Mouse (Mus musculus) limb, embryonic 10.5 days (tissue): ENCODE measurements at regions not wholly inside any gene's neighbourhood (a gene's known extent, or its start where the extent isn't known, plus 50 kb on each side); places are given as distances from the start of the nearest gene placed in this dataset.

Experiments
- DNase-seq: peaks from one replicate; pipeline ENCODE4 v3.0.0-alpha.2; 2017; ENCODE audit warnings: low spot score
- H3K27ac ChIP-seq: fragments of 300-500 bp; sonication (generic); 2 replicates; pipeline ENCODE4 v1.5.1; 2016; ENCODE audit warnings: mild to moderate bottlenecking
- H3K27me3 ChIP-seq: fragments of 300-500 bp; sonication (generic); 2 replicates; pipeline ENCODE4 v1.6.1; 2016; ENCODE audit warnings: low read depth, mild to moderate bottlenecking; ENCODE audit not compliant: poor library complexity, severe bottlenecking
- H3K36me3 ChIP-seq: fragments of 300-500 bp; sonication (generic); 2 replicates; pipeline ENCODE4 v1.6.1; 2016; ENCODE audit warnings: mild to moderate bottlenecking, moderate library complexity
- H3K4me1 ChIP-seq: fragments of 300-500 bp; sonication (generic); 2 replicates; pipeline ENCODE4 v1.6.1; 2016
- H3K4me3 ChIP-seq: fragments of 300-500 bp; sonication (generic); 2 replicates; pipeline ENCODE4 v1.5.1; 2016; ENCODE audit warnings: mild to moderate bottlenecking, moderate library complexity
- H3K9me3 ChIP-seq: fragments of 300-500 bp; sonication (generic); replicated peaks from 2 replicates; pipeline ENCODE4 v1.6.1; 2016; ENCODE audit warnings: mild to moderate bottlenecking
- WGBS: fragments of 180-500 bp; shearing (Covaris S2); methylation state at CpG from one replicate; pipeline ENCODE4 v1.1.7; 2016; 5-methylcytosine and 5-hydroxymethylcytosine counted together

DNA sequence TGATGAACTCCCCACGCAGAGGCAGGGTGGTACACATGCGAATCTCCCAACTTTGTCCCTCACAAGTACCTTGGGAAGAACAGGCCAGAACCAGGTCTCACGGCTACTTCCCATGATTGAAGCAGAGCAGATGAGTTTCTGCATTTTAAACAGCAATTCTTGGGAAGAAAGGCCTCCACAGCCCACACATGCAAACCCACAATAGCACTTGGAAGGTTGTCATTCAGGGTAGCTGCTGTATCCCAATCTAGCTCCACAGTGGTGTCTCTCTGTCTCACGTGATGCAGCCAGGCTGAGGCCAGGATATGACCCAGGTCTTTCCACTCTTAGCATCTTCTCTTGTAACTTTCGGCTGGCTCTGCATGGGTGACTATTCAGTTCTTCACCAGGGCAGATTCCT, 78.8 kb upstream of the Ccn6 start:
- no peak for DNase-seq
- H3K27ac ChIP-seq, result no peak overlapping the region
- no peaks in the 10 kb centered on the region for H3K27me3 ChIP-seq
- H3K4me3 ChIP-seq, result no peak overlapping the region
- WGBS, result 94% methylated on average over 5 of the region's 5 CpGs
- peaks cover 22% of the 10 kb centered on the region for H3K4me1 ChIP-seq
- no peaks in the 10 kb centered on the region for H3K9me3 ChIP-seq
- no peaks in the 10 kb centered on the region for H3K36me3 ChIP-seq

DNA sequence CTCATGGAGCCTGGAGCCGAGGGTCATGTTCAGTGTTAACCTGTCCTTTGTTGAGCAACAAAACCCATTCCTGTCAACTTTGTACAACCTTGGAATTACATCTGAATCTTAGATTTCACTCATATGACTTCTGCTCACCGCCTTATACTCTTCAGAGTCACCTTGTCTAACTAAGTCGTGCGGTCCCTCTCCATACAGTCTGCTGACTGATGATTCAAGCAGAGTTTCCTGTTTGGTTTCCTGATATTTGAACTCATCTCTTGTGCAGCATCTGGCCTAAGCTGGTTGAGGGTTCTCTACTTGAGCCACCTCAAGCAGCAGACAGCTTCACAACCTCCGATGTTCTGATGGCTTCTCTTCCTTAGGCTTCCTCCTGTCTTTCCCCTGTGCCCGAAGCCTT, 78.3 kb upstream of the Ccn6 start:
- H3K36me3 ChIP-seq, result no peaks in the 10 kb centered on the region
- no peak overlapping the region for H3K4me3 ChIP-seq
- DNase-seq, result no peak
- H3K4me1 ChIP-seq, result peaks cover 22% of the 10 kb centered on the region
- 92% methylated on average over 6 of the region's 6 CpGs for WGBS
- no peaks in the 10 kb centered on the region for H3K27me3 ChIP-seq
- no peak overlapping the region for H3K27ac ChIP-seq
- H3K9me3 ChIP-seq, result no peaks in the 10 kb centered on the region

DNA sequence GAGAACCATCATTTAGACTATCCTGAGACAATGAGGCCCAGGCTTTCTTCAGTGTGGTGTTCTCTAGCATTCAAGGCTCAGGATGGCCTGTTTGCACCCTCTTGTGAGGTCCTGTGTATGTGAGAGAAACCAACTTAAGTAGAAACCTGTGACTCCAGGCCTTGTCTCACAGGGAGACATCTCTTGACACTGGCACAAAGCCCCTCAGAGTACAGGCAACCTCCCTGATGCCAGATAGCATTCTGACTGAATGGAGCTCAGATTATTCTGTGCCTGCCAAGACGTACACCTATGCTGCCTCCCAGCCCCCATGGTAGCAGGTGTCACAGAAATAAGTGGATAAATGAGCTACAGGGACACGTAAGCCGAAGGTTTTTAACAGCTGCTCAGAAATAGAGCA, 77.9 kb upstream of the Ccn6 start:
- no peak overlapping the region for H3K4me3 ChIP-seq
- peaks cover 22% of the 10 kb centered on the region for H3K4me1 ChIP-seq
- H3K36me3 ChIP-seq, result no peaks in the 10 kb centered on the region
- no peaks in the 10 kb centered on the region for H3K27me3 ChIP-seq
- no peak for DNase-seq
- WGBS, result 92% methylated on average over 3 of the region's 3 CpGs
- H3K27ac ChIP-seq, result no peak overlapping the region
- no peaks in the 10 kb centered on the region for H3K9me3 ChIP-seq

GRCm38 (mm10) chr10:39240966-39241365, 77.4 kb upstream of the Ccn6 start:
- no peak for DNase-seq
- Histone ChIP-seq H3K4me3 (no peak overlapping the region), H3K9me3 (no peaks in the 10 kb centered on the region), H3K36me3 (no peaks in the 10 kb centered on the region), H3K27ac (no peak overlapping the region), H3K4me1 (peaks cover 22% of the 10 kb centered on the region), H3K27me3 (no peaks in the 10 kb centered on the region)
- 96% methylated on average over 7 of the region's 7 CpGs for WGBS

- H3K4me1 ChIP-seq, result peaks cover 22% of the 10 kb centered on the region
- no peaks in the 10 kb centered on the region for H3K9me3 ChIP-seq
- H3K27me3 ChIP-seq, result no peaks in the 10 kb centered on the region
- WGBS, result 53% methylated on average over 11 of the region's 11 CpGs
- no peaks in the 10 kb centered on the region for H3K36me3 ChIP-seq
- peak overlapping the region; percentile 77 for H3K27ac ChIP-seq
- no peak overlapping the region for H3K4me3 ChIP-seq
- no peak for DNase-seq
Measured at GRCm38 (mm10) chr10:39240178-39240791, 76.7 kb upstream of the Ccn6 start.

GRCm38 (mm10) chr10:39239498-39240177, 76.0 kb upstream of the Ccn6 start:
- Histone ChIP-seq H3K27ac (peak overlapping the region; percentile 77), H3K9me3 (no peaks in the 10 kb centered on the region), H3K4me3 (no peak overlapping the region), H3K36me3 (no peaks in the 10 kb centered on the region), H3K27me3 (no peaks in the 10 kb centered on the region), H3K4me1 (peaks cover 16% of the 10 kb centered on the region)
- DNase-seq, result peak; percentile 86
- 22% methylated on average over 17 of the region's 17 CpGs for WGBS

- Histone ChIP-seq H3K4me1 (peaks cover 11% of the 10 kb centered on the region), H3K9me3 (no peaks in the 10 kb centered on the region), H3K4me3 (no peak overlapping the region), H3K36me3 (no peaks in the 10 kb centered on the region), H3K27ac (0 out of 2 replicates have a peak overlapping the region, but pooled peaks have one; percentile 5), H3K27me3 (no peaks in the 10 kb centered on the region)
- no peak for DNase-seq
- 89% methylated on average over 10 of the region's 10 CpGs for WGBS
Measured at GRCm38 (mm10) chr10:39238596-39238995, 75.0 kb upstream of the Ccn6 start.

GRCm38 (mm10) chr10:39237549-39237948, 74.0 kb upstream of the Ccn6 start:
- H3K36me3 ChIP-seq, result no peaks in the 10 kb centered on the region
- no peak overlapping the region for H3K4me3 ChIP-seq
- H3K27me3 ChIP-seq, result no peaks in the 10 kb centered on the region; the same call in 1 of the 2 replicates
- DNase-seq, result no peak
- H3K9me3 ChIP-seq, result no peaks in the 10 kb centered on the region
- 93% methylated on average over 4 of the region's 4 CpGs for whole genome bisulfite sequencing
- H3K4me1 ChIP-seq, result peaks cover 11% of the 10 kb centered on the region
- no peak overlapping the region for H3K27ac ChIP-seq

GRCm38 (mm10) chr10:39233926-39234450, 70.4 kb upstream of the Ccn6 start:
- Histone ChIP-seq H3K27ac (no peak overlapping the region), H3K4me1 (no peaks in the 10 kb centered on the region), H3K9me3 (no peaks in the 10 kb centered on the region), H3K4me3 (no peak overlapping the region), H3K36me3 (no peaks in the 10 kb centered on the region), H3K27me3 (no peaks in the 10 kb centered on the region; the same call in 1 of the 2 replicates)
- DNase-seq, result no peak
- WGBS, result 86% methylated on average over 8 of the region's 8 CpGs

DNA sequence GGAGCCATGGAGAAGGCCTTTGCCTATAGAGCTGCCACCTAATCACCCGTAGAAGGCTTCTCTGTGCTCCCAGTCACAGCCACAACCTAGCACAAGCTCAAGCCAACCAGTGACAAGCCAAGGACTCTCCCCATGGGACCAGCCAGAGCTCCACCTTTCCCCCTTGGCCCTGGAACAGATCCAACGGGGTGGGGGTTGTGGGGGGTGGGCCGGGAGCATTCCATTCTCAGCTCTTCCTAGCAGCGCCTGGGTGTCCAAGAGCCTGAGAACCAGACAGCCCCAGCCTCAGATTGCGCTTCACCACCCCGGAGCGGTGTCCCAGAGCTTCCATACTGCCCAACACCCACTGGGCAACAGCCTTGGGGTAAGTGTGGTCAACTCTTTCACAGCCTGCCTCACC, 69.6 kb upstream of the Ccn6 start:
- H3K27me3 ChIP-seq, result no peaks in the 10 kb centered on the region; the same call in 1 of the 2 replicates
- no peaks in the 10 kb centered on the region for H3K9me3 ChIP-seq
- H3K36me3 ChIP-seq, result no peaks in the 10 kb centered on the region
- no peak overlapping the region for H3K4me3 ChIP-seq
- WGBS, result 93% methylated on average over 7 of the region's 7 CpGs
- H3K27ac ChIP-seq, result no peak overlapping the region
- DNase-seq, result no peak
- peaks cover 1% of the 10 kb centered on the region for H3K4me1 ChIP-seq

DNA sequence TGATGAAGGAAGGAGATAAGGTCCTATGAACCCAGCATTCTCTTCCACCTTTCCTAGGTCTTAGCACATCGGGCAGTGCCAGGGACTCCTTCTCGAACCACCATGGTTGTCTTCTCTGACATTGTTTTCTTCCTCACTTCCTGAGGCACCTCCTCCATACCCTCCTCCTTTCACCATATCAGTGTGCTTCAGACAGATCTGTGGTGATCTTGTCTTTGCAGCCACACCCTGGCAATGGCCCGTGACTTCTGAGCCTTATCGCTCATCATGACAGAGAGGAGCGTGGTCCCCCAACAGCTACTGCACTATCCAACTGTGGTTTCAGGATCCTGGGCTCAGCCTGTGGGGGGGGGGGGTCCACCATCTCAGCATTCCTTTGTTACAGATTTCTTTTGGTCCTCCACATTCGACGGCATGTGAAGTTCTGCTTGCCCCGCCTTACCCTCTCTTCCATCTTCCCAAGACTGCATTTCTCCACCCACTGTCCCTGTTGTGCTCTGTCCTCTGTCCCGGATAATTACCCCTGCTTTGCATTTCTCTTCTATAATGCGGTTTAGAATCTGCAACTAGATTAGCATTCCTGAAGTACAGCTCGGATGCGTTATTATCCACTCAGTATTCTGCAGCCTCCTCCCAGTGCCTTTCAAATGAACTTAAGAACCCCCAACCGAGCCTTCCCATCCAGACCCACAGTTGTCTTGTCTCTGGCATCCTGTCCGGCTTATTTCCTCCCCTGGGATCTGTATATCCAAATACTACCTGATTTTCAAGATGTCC, 67.2 kb upstream of the Ccn6 start:
- H3K36me3 ChIP-seq, result no peaks in the 10 kb centered on the region
- peaks cover 23% of the 10 kb centered on the region for H3K4me1 ChIP-seq
- H3K9me3 ChIP-seq, result no peaks in the 10 kb centered on the region
- WGBS, result 72% methylated on average over 14 of the region's 14 CpGs
- H3K27ac ChIP-seq, result no peak overlapping the region
- no peak overlapping the region for H3K4me3 ChIP-seq
- DNase-seq, result no peak
- no peaks in the 10 kb centered on the region; the same call in 1 of the 2 replicates for H3K27me3 ChIP-seq

- H3K4me1 ChIP-seq, result peaks cover 37% of the 10 kb centered on the region
- H3K36me3 ChIP-seq, result no peaks in the 10 kb centered on the region
- H3K9me3 ChIP-seq, result no peaks in the 10 kb centered on the region
- H3K27ac ChIP-seq, result no peak overlapping the region
- H3K4me3 ChIP-seq, result no peak overlapping the region
- 98% methylated on average over 4 of the region's 4 CpGs for WGBS
- H3K27me3 ChIP-seq, result no peaks in the 10 kb centered on the region; the same call in 1 of the 2 replicates
- no peak for DNase-seq
Measured at GRCm38 (mm10) chr10:39229233-39229632, 65.6 kb upstream of the Ccn6 start.

- H3K9me3 ChIP-seq, result no peaks in the 10 kb centered on the region
- H3K27me3 ChIP-seq, result no peaks in the 10 kb centered on the region; the same call in 1 of the 2 replicates
- 36% methylated on average over 5 of the region's 5 CpGs for WGBS
- H3K36me3 ChIP-seq, result no peaks in the 10 kb centered on the region
- peak overlapping the region; percentile 29; the same call in 1 of the 2 replicates for H3K4me3 ChIP-seq
- no peak overlapping the region for H3K27ac ChIP-seq
- DNase-seq, result no peak
- peaks cover 38% of the 10 kb centered on the region for H3K4me1 ChIP-seq
Measured at GRCm38 (mm10) chr10:39228027-39228426, 64.4 kb upstream of the Ccn6 start.
